Mouse (Mus musculus): ENCODE measurements around the gene Zfp984. TPM values are rescaled to one million over a fixed set of nuclear protein-coding genes. Genes with fewer than 3 reads are reported as not detected.
"Not testable (repeated sequence)": the region's sequence is repeated elsewhere in the genome, so short reads cannot be mapped to it uniquely, and the experiment has no call there.

Zfp984 gene
- total RNA-seq (2021): 1 to 10 TPM; 2.0 to 2.2 TPM

GRCm38 (mm10) chr4:147809292-147809965 lies at the start of gene Zfp984:
Zfp984 (minus strand) TSS chr4:147809788.
- intact Hi-C loops (cut with DNase I); DNase-seq (ENCODE audit: low spot score in 2 of 2): not testable (repeated sequence)

- intact Hi-C loops (cut with DNase I): loop anchor here (10.0 kb wide), 1 partner anchor 406 kb away; no protein-coding TSS in a partner anchor
- DNase-seq (ENCODE audit: low spot score in 2 of 2): no peak
These were observed 41.2 kb upstream of the Zfp984 start for GRCm38 (mm10) chr4:147850776-147851175.

GRCm38 (mm10) chr4:147848584-147848991 lies 39.0 kb upstream of the Zfp984 start:
- no peak for DNase-seq (ENCODE audit: low spot score in 2 of 2)
- intact Hi-C loops (cut with DNase I): no loop called here

- DNase-seq (ENCODE audit: low spot score in 2 of 2): peak; percentile 84 to 95
- intact Hi-C loops (cut with DNase I): no loop called here
These were observed 38.3 kb upstream of the Zfp984 start, which contains the start of gene Zfp933 for GRCm38 (mm10) chr4:147847614-147848583. Zfp933 (minus strand) TSS chr4:147848366.

- intact Hi-C loops (cut with DNase I): no loop called here
- DNase-seq (ENCODE audit: low spot score in 2 of 2): no peak
These were observed 33.3 kb upstream of the Zfp984 start for GRCm38 (mm10) chr4:147842871-147843270.

GRCm38 (mm10) chr4:147839282-147839681 lies 29.7 kb upstream of the Zfp984 start:
- intact Hi-C loops (cut with DNase I): not testable (repeated sequence)

GRCm38 (mm10) chr4:147824389-147824788 lies 14.8 kb upstream of the Zfp984 start:
- DNase-seq (ENCODE audit: low spot score in 2 of 2): no peak
- intact Hi-C loops (cut with DNase I): no loop called here

More at GRCm38 (mm10) chr4:147839282-147839681, 29.7 kb upstream of the Zfp984 start:
- DNase-seq (ENCODE audit: low spot score in 2 of 2): peak in 1 of 2 experiments; percentile 22

- DNase-seq (ENCODE audit: low spot score in 2 of 2); intact Hi-C loops (cut with DNase I): not testable (repeated sequence)
These were observed 11.8 kb upstream of the Zfp984 start for GRCm38 (mm10) chr4:147821414-147821813.

GRCm38 (mm10) chr4:147819659-147820058 lies 10.1 kb upstream of the Zfp984 start:
- DNase-seq (ENCODE audit: low spot score in 2 of 2): not testable (repeated sequence)
- intact Hi-C loops (cut with DNase I): loop anchor here (10.0 kb wide), 1 partner anchor 255 kb away; no protein-coding TSS in a partner anchor

- intact Hi-C loops (cut with DNase I): loop anchor here (10.0 kb wide), 1 partner anchor 250 kb away; no protein-coding TSS in a partner anchor
- DNase-seq (ENCODE audit: low spot score in 2 of 2): no peak
These were observed 5.1 kb upstream of the Zfp984 start for GRCm38 (mm10) chr4:147814592-147815167.

- DNase-seq (ENCODE audit: low spot score in 2 of 2): no peak
- intact Hi-C loops (cut with DNase I): loop anchor here (10.0 kb wide), 1 partner anchor 249 kb away; no protein-coding TSS in a partner anchor
These were observed 3.7 kb upstream of the Zfp984 start for GRCm38 (mm10) chr4:147813249-147813765.

GRCm38 (mm10) chr4:147809966-147810304 lies 347 bp upstream of the Zfp984 start:
- intact Hi-C loops (cut with DNase I): loop anchor here (10.0 kb wide), 1 partner anchor 245 kb away; no protein-coding TSS in a partner anchor
- not testable (repeated sequence) for DNase-seq (ENCODE audit: low spot score in 2 of 2)

- intact Hi-C loops (cut with DNase I); DNase-seq (ENCODE audit: low spot score in 2 of 2): not testable (repeated sequence)
These were observed 1.1 kb downstream of the Zfp984 start for GRCm38 (mm10) chr4:147808483-147808882.

- DNase-seq (ENCODE audit: low spot score in 2 of 2); intact Hi-C loops (cut with DNase I): not testable (repeated sequence)
These were observed 14.3 kb downstream of the Zfp984 start for GRCm38 (mm10) chr4:147795308-147795707.

GRCm38 (mm10) chr4:147794026-147794665 lies 15.4 kb downstream of the Zfp984 start:
- DNase-seq (ENCODE audit: low spot score in 2 of 2); intact Hi-C loops (cut with DNase I): not testable (repeated sequence)

- intact Hi-C loops (cut with DNase I); DNase-seq (ENCODE audit: low spot score in 2 of 2): not testable (repeated sequence)
These were observed 16.1 kb downstream of the Zfp984 start for GRCm38 (mm10) chr4:147793390-147793916.

GRCm38 (mm10) chr4:147791729-147792128 lies 17.9 kb downstream of the Zfp984 start:
- DNase-seq (ENCODE audit: low spot score in 2 of 2); intact Hi-C loops (cut with DNase I): not testable (repeated sequence)

- DNase-seq (ENCODE audit: low spot score in 2 of 2); intact Hi-C loops (cut with DNase I): not testable (repeated sequence)
These were observed 63.3 kb downstream of the Zfp984 start for GRCm38 (mm10) chr4:147746255-147746654.

Data from left cerebral cortex, postnatal 25 days (tissue).